Mouse (Mus musculus): ENCODE measurements around the gene Cds2.
"Not testable (repeated sequence)": the region's sequence is repeated elsewhere in the genome, so short reads cannot be mapped to it uniquely, and the experiment has no call there.

The Cds2 gene

GRCm38 (mm10) chr2:132266086-132266485 lies 3.1 kb downstream of the Cds2 start:
- DNase-seq = no peak

DNA sequence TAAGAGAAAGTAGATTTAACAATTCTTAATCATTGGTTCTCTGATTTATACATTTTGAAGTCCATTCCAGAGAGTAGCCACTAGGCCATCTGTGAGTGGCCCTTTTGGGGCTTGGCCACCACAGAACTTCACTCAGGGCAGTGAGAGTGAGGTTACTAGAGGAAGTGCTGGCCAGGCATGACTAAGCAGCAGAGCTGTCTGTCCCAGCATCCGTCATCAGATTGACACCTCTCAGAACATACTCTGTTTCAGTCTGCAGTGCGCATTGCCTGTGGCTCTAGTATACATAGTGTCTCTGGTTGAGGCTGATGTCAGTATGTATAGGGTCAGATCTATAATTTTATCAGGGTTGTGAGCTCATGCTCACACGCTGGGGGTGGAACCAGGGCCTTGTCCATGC lies 6.3 kb downstream of the Cds2 start:
- DNase-seq = no peak

DNA sequence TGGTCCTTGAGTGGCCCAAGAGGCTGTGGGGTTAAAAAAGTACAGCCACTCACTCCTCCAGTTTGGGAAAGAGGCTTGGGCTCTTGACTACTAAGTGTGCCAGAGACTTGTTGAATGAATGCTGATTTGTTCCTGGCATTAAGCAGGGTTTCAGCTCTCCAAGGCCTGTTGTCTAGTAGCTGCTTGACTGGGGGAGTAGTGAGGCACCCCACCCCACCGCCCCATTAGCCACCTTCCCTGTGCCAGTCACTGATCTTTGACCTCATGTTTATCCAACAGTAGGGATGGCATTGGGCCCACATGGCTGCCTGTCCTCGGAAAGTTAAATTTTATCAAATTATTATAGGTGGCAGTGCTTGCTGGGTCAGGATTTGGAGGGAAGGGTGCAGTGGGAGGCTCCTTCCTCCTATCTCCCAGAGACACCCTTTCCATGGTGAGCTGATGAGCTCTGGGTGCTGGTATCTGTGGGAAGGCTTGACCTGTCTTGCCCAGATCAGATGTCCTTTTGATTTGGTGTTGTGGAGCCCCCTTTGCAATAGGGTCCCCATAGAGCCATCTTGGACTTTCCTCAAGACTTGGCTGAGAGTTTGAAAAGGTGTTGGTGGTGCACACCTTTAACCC lies 7.5 kb downstream of the Cds2 start:
- DNase-seq = no peak

- DNase-seq = no peak
These were observed 9.9 kb downstream of the Cds2 start for GRCm38 (mm10) chr2:132272694-132273389.

- no peak for DNase-seq
These were observed 12.6 kb downstream of the Cds2 start for GRCm38 (mm10) chr2:132275527-132275926.

DNA sequence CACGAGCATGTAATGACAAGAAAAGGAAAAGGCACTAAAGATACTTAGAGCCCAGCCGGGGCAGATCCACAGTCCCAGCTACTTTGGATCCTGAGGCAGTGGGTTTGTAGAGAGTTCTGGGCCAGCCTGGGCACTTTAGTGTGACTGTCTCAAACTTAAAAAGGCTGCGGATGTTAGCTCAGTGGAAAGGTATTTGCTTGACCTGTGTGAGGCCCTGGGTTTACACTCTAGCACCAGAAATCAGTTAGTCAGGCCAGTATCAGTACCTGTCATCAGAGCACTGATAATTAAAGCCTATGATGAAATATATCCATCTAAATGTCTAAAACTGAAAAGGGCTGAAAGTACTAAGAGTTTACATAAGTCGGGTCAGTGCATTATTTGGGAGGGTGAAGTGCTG lies 13.3 kb downstream of the Cds2 start:
- no peak for DNase-seq

DNA sequence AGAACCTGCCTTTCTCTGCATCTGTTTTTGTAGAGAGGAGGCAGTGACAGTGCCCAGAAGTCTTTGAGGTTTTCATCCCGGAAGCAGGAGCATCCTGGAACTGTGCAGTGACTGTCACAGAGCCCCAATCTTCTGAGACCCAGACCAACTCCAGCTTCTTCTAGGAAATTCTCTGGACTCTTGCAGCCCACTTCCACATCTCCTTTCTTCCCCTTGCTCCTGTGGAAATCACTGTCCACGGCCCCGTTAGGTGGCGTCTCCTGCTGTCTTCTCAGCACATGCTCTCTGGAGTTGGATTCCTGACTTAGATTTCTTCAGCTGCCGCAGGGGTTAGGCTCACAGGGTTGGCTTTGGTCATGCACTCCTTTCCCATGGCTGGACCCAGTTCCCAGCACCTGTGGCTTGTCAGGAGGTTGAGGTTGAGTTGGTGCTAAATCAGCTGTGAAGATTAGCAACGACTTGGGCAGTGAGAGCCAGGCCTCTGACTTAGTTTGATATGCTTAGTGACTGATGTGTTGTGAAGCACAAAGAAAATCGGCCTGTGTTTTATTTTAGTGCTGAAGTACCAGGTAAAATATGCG lies 15.4 kb downstream of the Cds2 start:
- DNase-seq = no peak

DNA sequence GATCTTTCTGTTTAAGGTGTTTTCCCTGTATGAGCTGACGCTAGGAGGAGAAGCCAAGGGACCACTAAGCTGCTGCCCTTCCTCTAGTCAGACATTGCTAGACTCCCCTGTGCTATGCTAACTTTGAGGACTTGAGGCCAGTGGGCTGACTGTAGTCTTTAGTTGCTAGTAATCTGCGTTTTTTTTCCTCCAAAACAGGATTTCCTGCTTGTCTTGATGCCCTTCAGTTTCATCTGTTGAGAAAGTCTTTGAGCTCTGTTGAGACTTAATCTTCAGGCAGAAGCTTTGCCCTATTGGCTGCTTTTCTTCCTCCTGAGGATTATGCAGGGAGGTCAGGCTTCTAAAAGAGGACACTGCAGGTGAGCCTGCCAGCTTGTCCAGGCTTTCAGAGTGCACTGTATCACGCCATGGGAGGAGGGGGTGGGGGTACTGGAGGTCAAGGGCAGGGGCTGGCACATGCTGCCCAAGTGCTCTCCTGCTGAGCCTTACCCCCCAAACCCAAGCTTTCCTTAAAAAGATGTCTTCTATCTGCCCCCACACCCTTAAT lies 16.5 kb downstream of the Cds2 start:
- DNase-seq = no peak

GRCm38 (mm10) chr2:132279978-132280377 lies 17.0 kb downstream of the Cds2 start:
- DNase-seq = no peak

- no peak for DNase-seq
These were observed 17.7 kb downstream of the Cds2 start for GRCm38 (mm10) chr2:132280518-132281120.

GRCm38 (mm10) chr2:132281560-132282452 lies 18.9 kb downstream of the Cds2 start:
- no peak for DNase-seq

DNA sequence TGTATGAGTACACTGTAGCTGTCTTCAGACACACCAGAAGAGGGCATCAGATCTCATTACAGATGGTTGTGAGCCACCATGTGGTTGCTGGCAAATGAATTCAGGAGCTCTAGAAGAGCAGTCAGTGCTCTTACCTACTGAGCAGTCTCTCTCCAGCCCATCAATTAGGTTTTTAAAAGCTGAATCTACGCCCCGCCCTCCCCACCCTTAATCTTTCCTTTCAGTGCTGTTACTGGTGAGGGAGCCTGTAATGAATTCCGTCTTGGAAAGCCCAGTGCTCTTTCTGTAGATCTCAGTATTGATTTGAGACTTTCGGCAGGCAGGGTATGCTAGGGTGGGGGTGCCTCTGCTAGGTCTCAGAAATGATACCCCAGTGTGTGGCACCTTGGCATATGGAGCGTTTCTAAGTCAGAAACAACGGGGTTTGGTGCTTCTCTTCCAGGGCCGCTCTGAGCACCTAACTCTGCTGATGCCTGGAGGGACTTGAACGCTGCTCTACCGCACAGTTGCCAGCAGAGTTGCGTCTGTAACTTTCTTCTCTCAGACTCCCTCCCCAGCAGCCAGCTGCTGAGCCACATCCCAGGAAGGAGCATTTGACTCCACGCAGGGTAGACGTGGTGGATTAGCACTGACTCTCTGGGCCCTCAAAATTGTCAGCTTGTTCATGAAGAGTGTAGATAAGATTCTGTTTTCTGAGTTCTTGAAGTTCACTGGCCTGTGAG lies 19.7 kb downstream of the Cds2 start:
- no peak for DNase-seq

GRCm38 (mm10) chr2:132283236-132284070 lies 20.5 kb downstream of the Cds2 start:
- DNase-seq = no peak

GRCm38 (mm10) chr2:132284492-132285139 lies 21.7 kb downstream of the Cds2 start:
- DNase-seq = no peak

GRCm38 (mm10) chr2:132285722-132286121 lies 22.8 kb downstream of the Cds2 start:
- not testable (repeated sequence) for DNase-seq

DNA sequence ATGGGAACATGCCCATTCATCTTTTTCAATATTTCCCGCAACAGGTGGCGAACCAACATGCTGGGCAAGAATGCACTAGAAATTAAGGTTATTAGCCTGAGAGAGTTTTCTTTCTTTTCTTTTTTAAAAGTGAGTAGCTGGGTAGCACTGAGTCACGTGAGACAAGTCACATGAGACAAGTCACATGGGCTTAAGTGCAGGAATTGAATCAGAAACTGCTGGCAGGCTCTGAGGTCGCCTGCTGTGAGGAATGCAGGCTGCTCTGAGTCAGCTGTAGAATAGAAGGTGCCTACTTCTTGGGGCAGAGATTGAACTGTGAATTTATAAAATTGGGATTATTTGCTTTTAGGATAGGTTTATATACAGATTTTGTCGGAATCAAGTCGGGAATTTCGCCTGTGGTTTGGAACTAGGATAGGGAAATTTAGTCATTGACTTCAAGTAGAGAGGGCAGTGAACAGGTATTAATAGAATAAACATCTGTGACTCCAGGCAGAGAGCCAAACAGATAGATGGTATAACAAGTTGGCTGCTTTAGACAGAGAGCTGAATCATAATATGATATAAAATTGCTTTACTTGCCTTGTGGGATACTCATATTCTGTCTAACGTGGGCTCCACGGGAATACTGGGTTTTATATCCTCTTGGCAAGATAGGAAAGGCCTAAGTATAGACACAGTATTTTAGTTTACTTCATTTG lies 23.6 kb downstream of the Cds2 start:
- no peak for DNase-seq

DNA sequence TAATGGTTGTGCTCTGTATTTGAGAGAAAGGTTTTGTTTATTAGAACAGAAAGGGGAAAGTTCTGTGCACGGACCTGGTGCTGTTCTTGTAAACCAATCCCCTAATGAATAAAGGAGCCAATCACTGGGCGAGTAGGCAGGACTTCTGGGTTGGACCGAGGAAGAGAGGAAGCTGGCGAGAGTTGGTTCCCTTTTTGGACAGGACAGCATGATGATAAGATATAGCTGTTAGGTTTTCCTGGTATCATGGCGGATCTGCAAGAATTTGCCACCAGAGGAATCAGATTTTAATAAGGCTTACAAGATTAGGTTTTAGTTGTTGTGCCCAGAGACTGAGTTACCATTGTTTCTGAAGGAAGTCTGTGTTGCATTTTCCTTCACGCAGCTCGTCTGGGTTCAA lies 26.3 kb downstream of the Cds2 start:
- not testable (repeated sequence) for DNase-seq

DNA sequence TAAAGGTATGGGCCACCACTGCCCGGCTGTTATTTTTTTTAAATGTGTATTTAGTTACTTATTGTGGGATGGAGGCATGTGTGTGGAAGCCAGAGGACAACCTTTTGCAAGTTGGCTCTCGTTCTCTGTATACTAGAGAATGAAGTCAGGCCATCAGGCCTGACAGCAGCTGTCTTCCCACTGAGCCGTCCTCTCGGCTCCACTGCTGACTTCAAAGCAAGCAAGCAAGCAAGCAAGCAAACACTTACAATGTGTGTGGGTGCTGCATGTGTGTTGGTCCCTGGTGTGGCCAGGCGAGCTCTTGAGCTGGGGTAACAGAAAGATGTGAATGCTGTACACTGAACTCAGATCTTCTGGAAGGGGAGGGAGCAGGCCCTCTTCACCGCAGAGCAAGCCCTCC lies 27.9 kb downstream of the Cds2 start:
- no peak for DNase-seq

- DNase-seq = no peak
These were observed 28.3 kb downstream of the Cds2 start for GRCm38 (mm10) chr2:132291265-132291664.

- no peak for DNase-seq
These were observed 29.1 kb downstream of the Cds2 start for GRCm38 (mm10) chr2:132292083-132292482.

Data from thymus, postnatal 25 days (tissue).